Mouse (Mus musculus): ENCODE measurements around the gene Rfx7. TPM values are rescaled to one million over a fixed set of nuclear protein-coding genes. Genes with fewer than 3 reads are reported as not detected.

Rfx7 gene
- 5.7 and 7.0 TPM in 2 replicates for polyA plus RNA-seq (2016; fragmentation: Nextera tagmentation; extraction: Ambion mirVana)

GRCm38 (mm10) chr9:72531996-72532380, at the start of gene Rfx7:
Gene Rfx7 (plus strand): TSS chr9:72532240.
- H3K36me3 ChIP-seq: no peaks in the 10 kb centered on the region
- H3K4me1 ChIP-seq: peaks cover 34% of the 10 kb centered on the region
- 1% methylated on average over 26 of the region's 63 CpGs for WGBS (ENCODE audit: insufficient replicate concordance)
- H3K9ac ChIP-seq: peak within 1 kb of the TSS; percentile 95
- peak within 1 kb of the TSS; percentile 92 for H3K27ac ChIP-seq
- peak; percentile 83 for ATAC-seq
- no peaks in the 10 kb centered on the region for H3K27me3 ChIP-seq (replicated peaks)
- peak within 1 kb of the TSS; percentile 96 for H3K4me3 ChIP-seq
- no peaks in the 10 kb centered on the region for H3K9me3 ChIP-seq (replicated peaks)
- peak within 1 kb of the TSS; percentile 96 for H3K4me2 ChIP-seq

GRCm38 (mm10) chr9:72488523-72488922, 43.5 kb upstream of the Rfx7 start:
- Histone ChIP-seq H3K36me3 (peaks cover 6% of the 10 kb centered on the region), H3K27me3 (replicated peaks) (no peaks in the 10 kb centered on the region), H3K9me3 (replicated peaks) (no peaks in the 10 kb centered on the region), H3K9ac (no peak overlapping the region), H3K4me2 (no peak overlapping the region), H3K4me3 (no peak overlapping the region), H3K4me1 (peaks cover 38% of the 10 kb centered on the region), H3K27ac (peak overlapping the region; percentile 71; the same call in 1 of the 2 replicates)
- ATAC-seq: peak; percentile 28; the same call in 1 of the 2 replicates

- Histone ChIP-seq H3K27ac (no peak overlapping the region), H3K36me3 (peaks cover 6% of the 10 kb centered on the region), H3K4me2 (no peak overlapping the region), H3K9me3 (replicated peaks) (no peaks in the 10 kb centered on the region), H3K4me1 (peaks cover 38% of the 10 kb centered on the region), H3K4me3 (no peak overlapping the region), H3K27me3 (replicated peaks) (no peaks in the 10 kb centered on the region), H3K9ac (no peak overlapping the region)
- no peak for ATAC-seq
- WGBS (ENCODE audit: insufficient replicate concordance): 71% methylated on average over 5 of the region's 5 CpGs
Observed at GRCm38 (mm10) chr9:72489131-72489530, 42.9 kb upstream of the Rfx7 start.

DNA sequence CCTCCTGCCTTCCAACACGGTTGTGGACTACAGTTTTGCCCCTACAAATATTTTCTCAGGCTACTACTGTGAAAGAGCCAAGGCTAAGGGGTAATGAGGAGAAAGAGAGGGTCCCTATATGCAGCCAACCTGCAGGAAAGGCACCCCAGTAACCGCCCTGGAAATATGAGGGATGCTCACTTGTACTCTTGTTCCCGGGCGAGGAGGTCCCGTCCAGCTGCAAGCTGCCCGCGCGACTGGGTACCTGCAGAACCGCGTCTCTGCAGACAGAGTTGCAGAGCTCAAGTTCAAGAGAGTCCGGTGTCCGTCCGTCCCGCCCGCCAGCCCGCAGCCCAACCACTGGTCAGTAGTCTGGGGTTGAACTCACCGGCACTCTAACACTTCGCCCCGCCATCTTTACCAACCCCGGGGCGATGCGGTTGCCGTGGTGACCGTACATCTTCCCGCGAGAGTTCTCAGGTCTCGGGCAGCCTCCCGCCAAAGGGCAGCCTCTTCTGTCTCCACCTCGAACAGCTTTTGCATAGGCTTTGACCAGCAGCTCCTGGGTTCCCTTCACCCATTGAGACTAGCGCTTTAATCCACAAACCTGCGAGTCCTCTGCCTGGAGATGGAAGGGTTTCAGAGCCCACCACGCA, 40.4 kb upstream of the Rfx7 start:
- Histone ChIP-seq H3K9me3 (replicated peaks) (no peaks in the 10 kb centered on the region), H3K27me3 (replicated peaks) (no peaks in the 10 kb centered on the region), H3K4me1 (peaks cover 38% of the 10 kb centered on the region), H3K4me2 (peak overlapping the region; percentile 94), H3K36me3 (peaks cover 4% of the 10 kb centered on the region), H3K9ac (peak overlapping the region; percentile 50), H3K27ac (peak overlapping the region; percentile 62), H3K4me3 (peak overlapping the region; percentile 84)
- peak; percentile 96 for ATAC-seq
- under 1% methylated on average over 32 of the region's 32 CpGs for WGBS (ENCODE audit: insufficient replicate concordance)

- H3K27ac ChIP-seq: peak within 1 kb of the TSS; percentile 62
- peak within 1 kb of the TSS; percentile 50 for H3K9ac ChIP-seq
- H3K4me1 ChIP-seq: peaks cover 38% of the 10 kb centered on the region
- WGBS (ENCODE audit: insufficient replicate concordance): 8% methylated on average over 6 of the region's 6 CpGs
- H3K4me3 ChIP-seq: peak within 1 kb of the TSS; percentile 84
- peak within 1 kb of the TSS; percentile 94 for H3K4me2 ChIP-seq
- H3K36me3 ChIP-seq: no peaks in the 10 kb centered on the region
- no peaks in the 10 kb centered on the region for H3K9me3 ChIP-seq (replicated peaks)
- peak; percentile 44 for ATAC-seq
- no peaks in the 10 kb centered on the region for H3K27me3 ChIP-seq (replicated peaks)
Observed at GRCm38 (mm10) chr9:72492194-72492565, 39.9 kb upstream of the Rfx7 start, which contains the start of gene Tex9. Gene Tex9 (minus strand): TSS chr9:72492212.

GRCm38 (mm10) chr9:72493465-72493864, 38.6 kb upstream of the Rfx7 start:
- H3K4me1 ChIP-seq: peaks cover 32% of the 10 kb centered on the region
- H3K4me2 ChIP-seq: no peak overlapping the region
- no peaks in the 10 kb centered on the region for H3K9me3 ChIP-seq (replicated peaks)
- no peaks in the 10 kb centered on the region for H3K27me3 ChIP-seq (replicated peaks)
- no peak overlapping the region for H3K27ac ChIP-seq
- ATAC-seq: no peak
- no peak overlapping the region for H3K9ac ChIP-seq
- H3K36me3 ChIP-seq: no peaks in the 10 kb centered on the region
- 75% methylated on average over 2 of the region's 2 CpGs for WGBS (ENCODE audit: insufficient replicate concordance)
- H3K4me3 ChIP-seq: no peak overlapping the region

- Histone ChIP-seq H3K4me2 (no peak overlapping the region), H3K9ac (no peak overlapping the region), H3K4me1 (peaks cover 25% of the 10 kb centered on the region), H3K27ac (no peak overlapping the region), H3K4me3 (no peak overlapping the region), H3K9me3 (replicated peaks) (no peaks in the 10 kb centered on the region), H3K36me3 (no peaks in the 10 kb centered on the region), H3K27me3 (replicated peaks) (no peaks in the 10 kb centered on the region)
- ATAC-seq: no peak
- WGBS (ENCODE audit: insufficient replicate concordance): 71% methylated on average over 3 of the region's 3 CpGs
Observed at GRCm38 (mm10) chr9:72493984-72494685, 37.9 kb upstream of the Rfx7 start.

- H3K27me3 ChIP-seq (replicated peaks): no peaks in the 10 kb centered on the region
- H3K9ac ChIP-seq: no peak overlapping the region
- H3K4me3 ChIP-seq: no peak overlapping the region
- no peak overlapping the region for H3K4me2 ChIP-seq
- ATAC-seq: no peak
- H3K9me3 ChIP-seq (replicated peaks): no peaks in the 10 kb centered on the region
- H3K36me3 ChIP-seq: no peaks in the 10 kb centered on the region
- H3K4me1 ChIP-seq: peaks cover 7% of the 10 kb centered on the region
- WGBS (ENCODE audit: insufficient replicate concordance): 64% methylated on average over 2 of the region's 2 CpGs
- no peak overlapping the region for H3K27ac ChIP-seq
Observed at GRCm38 (mm10) chr9:72496691-72497090, 35.3 kb upstream of the Rfx7 start.

- WGBS (ENCODE audit: insufficient replicate concordance): 73% methylated on average over 3 of the region's 3 CpGs
- no peaks in the 10 kb centered on the region for H3K9me3 ChIP-seq (replicated peaks)
- peaks cover 4% of the 10 kb centered on the region for H3K4me1 ChIP-seq
- H3K27ac ChIP-seq: no peak overlapping the region
- H3K27me3 ChIP-seq (replicated peaks): no peaks in the 10 kb centered on the region
- H3K9ac ChIP-seq: no peak overlapping the region
- no peak overlapping the region for H3K4me3 ChIP-seq
- no peak overlapping the region for H3K4me2 ChIP-seq
- no peaks in the 10 kb centered on the region for H3K36me3 ChIP-seq
- ATAC-seq: no peak
Observed at GRCm38 (mm10) chr9:72497171-72497570, 34.9 kb upstream of the Rfx7 start.

- Histone ChIP-seq H3K27ac (no peak overlapping the region), H3K27me3 (replicated peaks) (no peaks in the 10 kb centered on the region), H3K4me1 (no peaks in the 10 kb centered on the region), H3K9ac (no peak overlapping the region), H3K36me3 (no peaks in the 10 kb centered on the region), H3K4me2 (no peak overlapping the region), H3K9me3 (replicated peaks) (no peaks in the 10 kb centered on the region), H3K4me3 (no peak overlapping the region)
- WGBS (ENCODE audit: insufficient replicate concordance): 60% methylated on average over 11 of the region's 11 CpGs
- no peak for ATAC-seq
Observed at GRCm38 (mm10) chr9:72512229-72512981, 19.6 kb upstream of the Rfx7 start.

GRCm38 (mm10) chr9:72515366-72515765, 16.7 kb upstream of the Rfx7 start:
- Histone ChIP-seq H3K4me3 (no peak overlapping the region), H3K27me3 (replicated peaks) (no peaks in the 10 kb centered on the region), H3K27ac (no peak overlapping the region), H3K36me3 (no peaks in the 10 kb centered on the region), H3K9ac (no peak overlapping the region), H3K4me2 (no peak overlapping the region), H3K9me3 (replicated peaks) (no peaks in the 10 kb centered on the region), H3K4me1 (no peaks in the 10 kb centered on the region)
- no peak for ATAC-seq

DNA sequence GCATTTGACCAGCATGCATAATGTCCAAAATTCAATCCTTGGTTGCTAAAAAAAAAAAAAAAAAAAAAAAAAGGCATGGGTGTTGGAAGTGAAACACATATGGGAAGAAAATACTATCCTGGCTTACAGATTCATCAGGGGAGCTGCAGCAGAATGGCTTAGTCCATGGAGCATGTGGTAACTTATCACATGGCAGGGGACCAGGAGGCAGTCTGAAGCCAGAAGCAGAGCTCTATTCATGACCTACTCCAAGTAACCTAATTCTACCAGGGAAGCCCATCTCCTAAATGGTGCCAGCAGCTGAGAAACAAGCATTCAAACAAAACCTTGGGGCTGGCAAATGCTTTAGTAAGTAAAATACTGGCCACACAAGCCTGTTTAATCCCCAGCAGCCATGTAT, 12.8 kb upstream of the Rfx7 start:
- Histone ChIP-seq H3K4me1 (no peaks in the 10 kb centered on the region), H3K4me2 (no peak overlapping the region), H3K9me3 (replicated peaks) (no peaks in the 10 kb centered on the region), H3K27me3 (replicated peaks) (0 out of 2 replicates have a peak, but pooled peaks cover 3% of the 10 kb centered on the region), H3K9ac (no peak overlapping the region), H3K36me3 (no peaks in the 10 kb centered on the region), H3K27ac (no peak overlapping the region), H3K4me3 (no peak overlapping the region)
- ATAC-seq: no peak
